Mouse (Mus musculus) midbrain, embryonic 11.5 days (tissue): ENCODE results near the gene Dexi. TPM values are rescaled to one million over a fixed set of nuclear protein-coding genes. Genes with fewer than 3 reads are reported as not detected.

Experiments used
- ATAC-seq: fragments of 200-750 bp; cut with Nextera tagmentation; 2 replicates; pipeline ENCODE4 v1.8.0; 2017; ENCODE audit warnings: moderate TSS enrichment, moderate library complexity; ENCODE audit not compliant: low FRiP score
- DNase-seq: peaks from one replicate; pipeline ENCODE4 v3.0.0; 2015; ENCODE audit warnings: low spot score; ENCODE audit errors: missing footprints
- H3K27ac ChIP-seq: fragments of 300-500 bp; sonication (generic); 2 replicates; pipeline ENCODE4 v1.5.1; 2014; ENCODE audit warnings: low read depth, low read length
- H3K27me3 ChIP-seq: fragments of 300-500 bp; sonication (generic); 2 replicates; pipeline ENCODE4 v1.6.1; 2014; ENCODE audit warnings: mild to moderate bottlenecking, low read length, moderate library complexity, mixed read lengths; ENCODE audit not compliant: control insufficient read depth, insufficient read depth
- H3K36me3 ChIP-seq: fragments of 300-500 bp; sonication (generic); 2 replicates; pipeline ENCODE4 v1.6.1; 2014; ENCODE audit warnings: mild to moderate bottlenecking, low read length, moderate library complexity, mixed read lengths; ENCODE audit not compliant: control insufficient read depth, insufficient read depth
- H3K4me1 ChIP-seq: fragments of 300-500 bp; sonication (generic); 2 replicates; pipeline ENCODE4 v1.6.1; 2014; ENCODE audit warnings: low read length; ENCODE audit not compliant: control insufficient read depth, insufficient read depth
- H3K4me2 ChIP-seq: fragments of 300-500 bp; sonication (generic); 2 replicates; pipeline ENCODE4 v1.6.1; 2014; ENCODE audit warnings: mild to moderate bottlenecking, moderate library complexity
- H3K4me3 ChIP-seq: fragments of 300-500 bp; sonication (generic); 2 replicates; pipeline ENCODE4 v1.5.1; 2014; ENCODE audit warnings: low read depth, low read length
- H3K9ac ChIP-seq: fragments of 300-500 bp; sonication (generic); 2 replicates; pipeline ENCODE4 v1.6.1; 2014; ENCODE audit warnings: low read length
- H3K9me3 ChIP-seq: fragments of 300-500 bp; sonication (generic); 2 replicates; pipeline ENCODE4 v1.6.1; 2016; ENCODE audit warnings: low read length; ENCODE audit not compliant: control insufficient read depth
- WGBS: fragments of 180-500 bp; shearing (Covaris S2); extraction: QIAGEN DNeasy Blood & Tissue Kit; methylation state at CpG from one replicate; pipeline ENCODE4 v1.1.7; 2014; 5-methylcytosine and 5-hydroxymethylcytosine counted together
- polyA plus RNA-seq: library from polyadenylated mRNA; unstranded; fragments of >200 nt; fragmentation: Nextera tagmentation; extraction: Ambion mirVana; gene quantifications from 2 replicates; pipeline ENCODE4 v1.2.1, GENCODE M21; 2014

The Dexi gene
- polyA plus RNA-seq, 1 experiment from 2014 or later: 27.3 TPM

DNA sequence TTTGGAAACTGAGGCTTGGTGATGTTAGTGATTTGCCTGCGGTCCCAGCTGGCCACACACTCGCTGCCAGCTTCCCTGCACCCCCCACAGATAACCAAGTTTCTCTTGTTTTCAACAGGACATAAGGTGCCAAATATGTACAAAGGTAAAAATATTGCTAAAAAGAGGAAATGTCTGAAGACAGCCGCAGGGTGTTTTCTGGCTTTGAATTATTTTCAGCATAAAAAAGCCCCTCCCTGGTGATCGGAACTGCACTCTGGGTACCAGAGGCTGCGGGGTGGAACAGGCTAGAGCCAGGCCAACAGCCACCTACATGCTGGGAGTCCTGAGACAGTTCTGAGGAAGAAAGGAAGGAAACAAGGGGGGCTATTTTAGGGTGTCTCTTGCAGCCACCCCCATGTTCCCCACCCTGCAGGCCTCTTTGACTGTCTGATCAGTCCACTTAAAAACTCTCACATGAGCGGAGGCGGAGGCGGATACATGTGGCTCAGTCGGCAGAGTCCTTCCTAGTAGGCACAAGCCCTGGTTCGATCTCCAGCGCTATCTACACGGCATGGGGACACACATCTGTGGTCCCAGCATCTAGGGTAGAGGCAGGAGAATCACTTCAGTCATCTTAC is 26.8 kb downstream of the Dexi start:
- Histone ChIP-seq H3K4me2 (no peak overlapping the region), H3K27ac (no peak overlapping the region), H3K27me3 (no peaks in the 10 kb centered on the region), H3K9ac (no peak overlapping the region), H3K9me3 (no peaks in the 10 kb centered on the region), H3K4me3 (no peak overlapping the region), H3K36me3 (no peaks in the 10 kb centered on the region), H3K4me1 (no peaks in the 10 kb centered on the region)
- WGBS: 87% methylated on average over 12 of the region's 12 CpGs
- ATAC-seq: no peak
- DNase-seq: no peak

DNA sequence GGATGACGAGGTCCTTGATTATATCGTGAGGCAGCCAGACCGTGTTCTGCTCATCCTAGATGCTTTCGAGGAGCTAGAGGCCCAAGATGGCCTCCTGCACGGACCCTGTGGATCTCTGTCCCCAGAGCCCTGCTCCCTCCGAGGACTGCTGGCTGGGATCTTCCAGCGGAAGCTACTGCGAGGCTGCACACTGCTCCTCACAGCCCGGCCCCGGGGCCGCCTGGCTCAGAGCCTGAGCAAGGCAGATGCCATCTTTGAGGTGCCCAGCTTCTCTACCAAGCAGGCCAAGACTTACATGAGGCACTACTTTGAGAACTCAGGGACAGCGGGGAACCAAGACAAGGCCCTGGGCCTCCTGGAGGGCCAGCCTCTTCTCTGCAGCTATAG is 31.7 kb downstream of the Dexi start:
- ATAC-seq (no peak), DNase-seq (no peak)
- no peaks in the 10 kb centered on the region for H3K4me1 ChIP-seq
- no peak overlapping the region for H3K9ac ChIP-seq
- no peak overlapping the region for H3K27ac ChIP-seq
- WGBS: 92% methylated on average over 12 of the region's 12 CpGs
- H3K36me3 ChIP-seq: no peaks in the 10 kb centered on the region
- no peaks in the 10 kb centered on the region for H3K27me3 ChIP-seq
- H3K9me3 ChIP-seq: no peaks in the 10 kb centered on the region
- no peak overlapping the region for H3K4me2 ChIP-seq
- H3K4me3 ChIP-seq: no peak overlapping the region

DNA sequence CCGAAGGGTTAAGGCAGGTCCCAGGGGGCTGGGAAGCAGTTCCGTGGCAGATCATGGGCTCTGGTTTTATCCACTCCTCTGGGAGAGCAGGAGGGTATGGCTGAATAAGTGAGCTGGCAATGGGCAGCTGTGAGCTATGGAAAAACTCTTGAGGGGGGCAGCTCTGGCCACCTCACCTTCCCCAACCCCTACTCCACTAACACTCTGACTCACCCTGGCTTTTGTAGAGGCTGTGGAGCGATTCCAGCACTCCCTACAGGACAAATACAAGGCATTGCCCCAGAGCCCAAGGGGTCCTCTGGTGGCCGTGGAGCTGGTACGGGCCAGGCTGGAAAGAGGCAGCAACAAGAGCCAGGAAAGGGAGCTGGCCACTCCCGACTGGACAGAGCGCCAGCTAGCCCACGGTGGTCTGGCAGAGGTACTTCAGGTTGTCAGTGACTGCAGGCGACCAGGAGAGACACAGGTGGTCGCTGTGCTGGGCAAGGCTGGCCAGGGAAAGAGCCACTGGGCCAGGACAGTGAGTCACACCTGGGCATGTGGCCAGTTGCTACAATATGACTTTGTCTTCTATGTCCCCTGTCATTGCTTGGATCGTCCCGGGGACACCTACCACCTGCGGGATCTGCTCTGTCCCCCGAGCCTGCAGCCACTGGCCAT is 32.2 kb downstream of the Dexi start:
- H3K36me3 ChIP-seq: no peaks in the 10 kb centered on the region
- 61% methylated on average over 14 of the region's 14 CpGs for WGBS
- no peak overlapping the region for H3K9ac ChIP-seq
- H3K27ac ChIP-seq: no peak overlapping the region
- DNase-seq (no peak), ATAC-seq (no peak)
- H3K4me3 ChIP-seq: no peak overlapping the region
- no peaks in the 10 kb centered on the region for H3K4me1 ChIP-seq
- H3K4me2 ChIP-seq: no peak overlapping the region
- no peaks in the 10 kb centered on the region for H3K9me3 ChIP-seq
- no peaks in the 10 kb centered on the region for H3K27me3 ChIP-seq

DNA sequence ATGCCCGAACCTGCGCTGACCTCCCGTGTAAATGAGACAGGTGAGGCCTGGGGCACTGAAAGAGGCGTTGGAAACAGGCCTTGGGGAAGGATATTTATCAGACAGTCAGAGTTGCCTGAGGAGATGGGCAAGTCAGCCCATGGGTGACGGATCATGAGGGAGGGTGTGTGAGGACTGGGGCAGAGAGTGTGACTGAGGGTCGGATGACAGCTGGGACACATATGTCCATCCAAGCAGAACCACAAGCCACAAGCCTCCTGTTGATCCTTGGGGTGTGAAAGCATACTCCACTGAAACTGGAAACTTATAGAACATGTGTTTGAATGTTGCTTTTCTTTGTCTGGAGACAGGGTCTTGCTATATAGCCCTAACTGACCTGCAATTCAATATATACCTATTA is 34.2 kb downstream of the Dexi start:
- H3K4me3 ChIP-seq: no peak overlapping the region
- no peaks in the 10 kb centered on the region for H3K36me3 ChIP-seq
- H3K9ac ChIP-seq: no peak overlapping the region
- H3K4me1 ChIP-seq: no peaks in the 10 kb centered on the region
- no peak overlapping the region for H3K27ac ChIP-seq
- no peaks in the 10 kb centered on the region for H3K27me3 ChIP-seq
- 71% methylated on average over 6 of the region's 6 CpGs for whole genome bisulfite sequencing
- ATAC-seq (no peak), DNase-seq (no peak)
- H3K9me3 ChIP-seq: no peaks in the 10 kb centered on the region
- H3K4me2 ChIP-seq: no peak overlapping the region

DNA sequence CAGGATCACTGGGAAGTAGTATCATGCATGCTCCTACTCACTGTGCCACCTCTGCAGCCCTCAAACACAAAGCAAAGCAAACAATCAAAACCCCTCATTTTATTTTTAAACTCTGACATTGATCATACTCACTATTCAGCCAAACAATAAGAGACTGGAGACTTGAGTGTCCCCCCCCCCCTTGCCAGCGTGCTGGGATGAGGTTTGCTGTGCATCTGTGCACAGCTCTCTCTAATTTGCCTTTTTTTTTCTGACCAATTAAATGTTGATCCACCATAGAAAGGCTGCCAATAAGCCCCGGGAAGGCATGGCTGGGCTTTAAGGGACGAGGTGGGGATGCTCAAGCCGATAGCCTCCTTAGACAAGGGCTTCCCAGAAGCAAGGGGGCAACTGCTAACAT is 35.4 kb downstream of the Dexi start:
- ATAC-seq (no peak), DNase-seq (no peak)
- no peaks in the 10 kb centered on the region for H3K9me3 ChIP-seq
- no peak overlapping the region for H3K4me3 ChIP-seq
- no peaks in the 10 kb centered on the region for H3K4me1 ChIP-seq
- no peaks in the 10 kb centered on the region for H3K27me3 ChIP-seq
- H3K9ac ChIP-seq: no peak overlapping the region
- no peak overlapping the region for H3K27ac ChIP-seq
- WGBS: 67% methylated on average over 4 of the region's 4 CpGs
- H3K36me3 ChIP-seq: no peaks in the 10 kb centered on the region
- H3K4me2 ChIP-seq: no peak overlapping the region

DNA sequence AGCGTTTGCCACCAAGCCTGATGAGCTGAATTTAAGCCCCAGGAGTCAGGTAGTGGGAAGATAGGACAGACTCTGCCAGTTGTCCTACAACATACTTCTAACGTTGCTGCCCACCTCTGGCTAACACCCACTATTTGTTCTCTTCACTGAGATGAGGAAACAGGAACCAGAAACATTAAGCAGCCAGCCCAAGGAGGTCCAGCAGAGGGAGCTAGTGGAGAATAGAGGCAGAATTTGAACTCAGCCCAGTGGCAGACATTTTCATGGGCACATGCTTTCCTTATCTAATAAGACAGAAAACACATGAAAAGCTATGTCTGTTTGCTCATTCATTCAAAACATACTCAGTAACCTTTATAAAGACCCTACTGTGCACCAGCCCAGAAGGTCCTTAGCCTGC is 39.8 kb downstream of the Dexi start:
- no peak for ATAC-seq

DNA sequence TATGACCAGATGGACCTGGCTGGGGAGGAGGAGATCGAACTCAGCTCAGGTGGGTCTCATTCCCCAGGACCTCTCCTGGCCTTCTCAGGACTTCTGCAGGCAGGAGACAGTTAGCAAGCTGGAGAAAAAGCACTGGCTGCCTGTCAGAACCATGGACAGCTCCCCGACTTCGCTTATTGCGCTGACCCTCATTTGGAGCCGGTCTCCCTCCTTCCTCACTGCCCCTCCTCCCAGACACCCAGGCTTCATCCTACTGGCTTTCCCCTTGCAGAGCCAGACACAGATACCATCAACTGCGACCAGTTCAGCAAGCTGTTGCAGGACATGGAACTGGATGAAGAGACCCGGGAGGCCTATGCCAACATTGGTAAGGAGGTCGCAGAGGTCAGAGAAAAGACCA is 41.0 kb downstream of the Dexi start:
- Histone ChIP-seq H3K36me3 (no peaks in the 10 kb centered on the region), H3K4me3 (no peak overlapping the region), H3K9me3 (no peaks in the 10 kb centered on the region), H3K27me3 (no peaks in the 10 kb centered on the region), H3K9ac (no peak overlapping the region), H3K4me1 (no peaks in the 10 kb centered on the region), H3K4me2 (no peak overlapping the region), H3K27ac (no peak overlapping the region)
- peak; percentile 92 for DNase-seq
- ATAC-seq: no peak
- WGBS: 12% methylated on average over 8 of the region's 8 CpGs

More for the DNA sequence above, 39.8 kb downstream of the Dexi start:
- no peaks in the 10 kb centered on the region for H3K27me3 ChIP-seq
- no peak overlapping the region for H3K4me3 ChIP-seq
- no peak overlapping the region for H3K27ac ChIP-seq
- H3K4me1 ChIP-seq: no peaks in the 10 kb centered on the region
- H3K4me2 ChIP-seq: no peak overlapping the region
- no peaks in the 10 kb centered on the region for H3K36me3 ChIP-seq
- H3K9ac ChIP-seq: no peak overlapping the region
- no peak for DNase-seq
- 72% methylated on average over 2 of the region's 2 CpGs for WGBS
- no peaks in the 10 kb centered on the region for H3K9me3 ChIP-seq

DNA sequence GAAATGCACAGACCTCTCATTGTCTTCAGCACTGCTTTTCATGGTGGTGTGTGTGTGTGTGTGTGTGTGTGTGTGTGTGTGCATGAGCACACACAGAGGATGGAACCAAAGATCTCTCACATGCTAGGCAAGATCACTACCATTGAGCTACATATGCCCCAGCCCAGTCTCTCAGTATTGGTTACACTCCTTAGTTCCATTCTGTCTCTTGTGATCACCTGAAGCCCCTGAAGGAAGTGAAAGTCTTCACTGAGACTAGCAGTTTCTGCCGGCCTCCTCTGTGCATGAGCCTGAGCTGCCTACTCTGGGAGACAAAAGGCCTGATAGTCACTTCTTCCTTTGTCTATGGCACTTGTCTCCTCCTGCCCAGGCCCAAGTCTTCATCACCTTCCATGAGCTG is 43.7 kb downstream of the Dexi start:
- no peak for DNase-seq
- WGBS: 45% methylated on average over 1 of the region's 1 CpGs
- H3K4me1 ChIP-seq: no peaks in the 10 kb centered on the region
- no peaks in the 10 kb centered on the region for H3K27me3 ChIP-seq
- no peak overlapping the region for H3K4me3 ChIP-seq
- H3K27ac ChIP-seq: no peak overlapping the region
- H3K36me3 ChIP-seq: no peaks in the 10 kb centered on the region
- no peak overlapping the region for H3K9ac ChIP-seq
- H3K4me2 ChIP-seq: no peak overlapping the region
- ATAC-seq: no peak
- no peaks in the 10 kb centered on the region for H3K9me3 ChIP-seq

DNA sequence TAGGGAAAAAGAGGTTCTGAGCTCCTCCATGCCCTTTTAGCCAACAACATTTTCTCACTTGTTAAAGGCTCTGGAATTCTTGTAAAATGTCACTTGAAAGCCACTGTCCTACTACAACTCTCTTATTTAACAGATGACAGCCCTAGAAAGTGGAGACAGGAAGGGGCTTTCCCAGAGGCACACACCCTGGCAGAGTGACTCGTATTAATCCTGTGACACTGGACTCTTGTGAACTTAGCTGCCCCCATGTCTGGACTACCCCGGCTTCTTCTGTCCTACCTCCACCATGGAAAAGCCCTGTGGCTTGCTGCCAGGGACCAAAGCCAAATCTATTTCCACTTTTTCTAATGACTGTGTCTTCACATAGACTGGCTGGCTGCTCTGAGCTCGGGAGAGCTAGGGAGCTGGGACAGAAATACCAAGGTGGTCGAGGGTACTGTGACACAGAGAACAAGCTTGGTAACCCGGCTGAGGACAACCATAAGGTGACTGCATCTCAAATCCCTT is 44.7 kb downstream of the Dexi start:
- DNase-seq (no peak), ATAC-seq (no peak)
- Histone ChIP-seq H3K36me3 (no peaks in the 10 kb centered on the region), H3K4me1 (no peaks in the 10 kb centered on the region), H3K4me2 (no peak overlapping the region), H3K9ac (no peak overlapping the region), H3K27ac (no peak overlapping the region), H3K27me3 (no peaks in the 10 kb centered on the region), H3K9me3 (no peaks in the 10 kb centered on the region), H3K4me3 (no peak overlapping the region)
- WGBS: 81% methylated on average over 5 of the region's 5 CpGs
